Mouse (Mus musculus) lung, embryonic 15.5 days (tissue): ENCODE data around the gene Eepd1. TPM values are rescaled to one million over a fixed set of nuclear protein-coding genes. Genes with fewer than 3 reads are reported as not detected.
A peak's percentile ranks its signal among the peaks of the same experiment; 100 is the strongest.
"Not testable (repeated sequence)": the region's sequence is repeated elsewhere in the genome, so short reads cannot be mapped to it uniquely, and the experiment has no call there.

Experiments
- ATAC-seq: fragments of 200-750 bp; cut with Nextera tagmentation; 2 replicates; pipeline ENCODE4 v1.8.0; 2017; ENCODE audit warnings: moderate number of reproducible peaks, borderline replicate concordance; ENCODE audit not compliant: low FRiP score, low TSS enrichment; ENCODE audit errors: extremely low read depth
- H3K27ac ChIP-seq: fragments of 300-500 bp; sonication (generic); 2 replicates; pipeline ENCODE4 v1.5.1; 2015; ENCODE audit warnings: moderate library complexity, mild to moderate bottlenecking, inconsistent platforms
- H3K27me3 ChIP-seq: fragments of 300-500 bp; sonication (generic); 2 replicates; pipeline ENCODE4 v1.6.1; 2015; ENCODE audit warnings: inconsistent platforms
- H3K36me3 ChIP-seq: fragments of 300-500 bp; sonication (generic); 2 replicates; pipeline ENCODE4 v1.6.1; 2015; ENCODE audit warnings: inconsistent platforms
- H3K4me1 ChIP-seq: fragments of 300-500 bp; sonication (generic); 2 replicates; pipeline ENCODE4 v1.6.1; 2015; ENCODE audit warnings: inconsistent platforms
- H3K4me2 ChIP-seq: fragments of 300-500 bp; sonication (generic); 2 replicates; pipeline ENCODE4 v1.6.1; 2015; ENCODE audit warnings: inconsistent platforms, mild to moderate bottlenecking, moderate library complexity
- H3K4me3 ChIP-seq: fragments of 300-500 bp; sonication (generic); 2 replicates; pipeline ENCODE4 v1.5.1; 2015; ENCODE audit warnings: mild to moderate bottlenecking, inconsistent platforms
- H3K9ac ChIP-seq: fragments of 300-500 bp; sonication (generic); 2 replicates; pipeline ENCODE4 v1.6.1; 2015; ENCODE audit warnings: inconsistent platforms
- H3K9me3 ChIP-seq: fragments of 300-500 bp; sonication (generic); 2 replicates; pipeline ENCODE4 v1.6.1; 2016; ENCODE audit warnings: inconsistent platforms
- WGBS: fragments of 180-500 bp; shearing (Covaris S2); methylation state at CpG from one replicate; pipeline ENCODE4 v1.1.7; 2015; 5-methylcytosine and 5-hydroxymethylcytosine counted together
- polyA plus RNA-seq: library from polyadenylated mRNA; unstranded; fragments of >200 nt; fragmentation: Nextera tagmentation; extraction: Ambion mirVana; gene quantifications from 2 replicates; pipeline ENCODE4 v1.2.1, GENCODE M21; 2015

The Eepd1 gene
- polyA plus RNA-seq: 10.6 and 10.9 TPM in 2 replicates

GRCm38 (mm10) chr9:25481344-25482095 is at the start of gene Eepd1:
Eepd1 (plus strand) TSS chr9:25481547.
- Histone ChIP-seq H3K4me2 (peak within 1 kb of the TSS; percentile 97), H3K36me3 (no peaks in the 10 kb centered on the region), H3K27ac (peak within 1 kb of the TSS; percentile 56), H3K4me3 (peak within 1 kb of the TSS; percentile 73), H3K4me1 (peaks cover 51% of the 10 kb centered on the region), H3K27me3 (no peaks in the 10 kb centered on the region), H3K9me3 (no peaks in the 10 kb centered on the region), H3K9ac (peak within 1 kb of the TSS; percentile 70)
- peak; percentile 96 for ATAC-seq
- WGBS: under 1% methylated on average over 73 of the region's 75 CpGs

GRCm38 (mm10) chr9:25438836-25439235 is 42.5 kb upstream of the Eepd1 start:
- ATAC-seq: no peak
- Histone ChIP-seq H3K4me3 (no peak overlapping the region), H3K27ac (no peak overlapping the region), H3K4me2 (no peak overlapping the region), H3K36me3 (no peaks in the 10 kb centered on the region), H3K4me1 (no peaks in the 10 kb centered on the region), H3K27me3 (no peaks in the 10 kb centered on the region), H3K9ac (no peak overlapping the region), H3K9me3 (no peaks in the 10 kb centered on the region)
- WGBS: 78% methylated on average over 3 of the region's 3 CpGs

- not testable (repeated sequence) for H3K4me3 ChIP-seq, H3K9me3 ChIP-seq, ATAC-seq, H3K36me3 ChIP-seq, H3K4me2 ChIP-seq, H3K9ac ChIP-seq, H3K27ac ChIP-seq, H3K4me1 ChIP-seq, H3K27me3 ChIP-seq
- WGBS: 83% methylated on average over 5 of the region's 5 CpGs
These were observed 41.3 kb upstream of the Eepd1 start for GRCm38 (mm10) chr9:25440046-25440445.

GRCm38 (mm10) chr9:25442041-25442440 is 39.3 kb upstream of the Eepd1 start:
- Histone ChIP-seq H3K4me1 (no peaks in the 10 kb centered on the region), H3K4me3 (no peak overlapping the region), H3K36me3 (no peaks in the 10 kb centered on the region), H3K4me2 (no peak overlapping the region), H3K9ac (no peak overlapping the region), H3K27me3 (no peaks in the 10 kb centered on the region), H3K9me3 (no peaks in the 10 kb centered on the region), H3K27ac (no peak overlapping the region)
- ATAC-seq: no peak

GRCm38 (mm10) chr9:25443029-25443428 is 38.3 kb upstream of the Eepd1 start:
- H3K4me3 ChIP-seq: no peak overlapping the region
- H3K4me1 ChIP-seq: no peaks in the 10 kb centered on the region
- H3K27me3 ChIP-seq: no peaks in the 10 kb centered on the region
- H3K9ac ChIP-seq: no peak overlapping the region
- 72% methylated on average over 3 of the region's 3 CpGs for WGBS
- no peak overlapping the region for H3K27ac ChIP-seq
- H3K36me3 ChIP-seq: no peaks in the 10 kb centered on the region
- H3K4me2 ChIP-seq: no peak overlapping the region
- H3K9me3 ChIP-seq: no peaks in the 10 kb centered on the region
- ATAC-seq: no peak

- H3K9me3 ChIP-seq: no peaks in the 10 kb centered on the region
- H3K4me3 ChIP-seq: no peak overlapping the region
- H3K27me3 ChIP-seq: no peaks in the 10 kb centered on the region
- no peak overlapping the region for H3K27ac ChIP-seq
- H3K4me2 ChIP-seq: no peak overlapping the region
- H3K9ac ChIP-seq: no peak overlapping the region
- ATAC-seq: no peak
- H3K36me3 ChIP-seq: no peaks in the 10 kb centered on the region
- no peaks in the 10 kb centered on the region for H3K4me1 ChIP-seq
These were observed 37.8 kb upstream of the Eepd1 start for GRCm38 (mm10) chr9:25443546-25443945.

- no peak overlapping the region for H3K9ac ChIP-seq
- no peaks in the 10 kb centered on the region for H3K4me1 ChIP-seq
- H3K27me3 ChIP-seq: no peaks in the 10 kb centered on the region
- no peak overlapping the region for H3K27ac ChIP-seq
- WGBS: 47% methylated on average over 4 of the region's 4 CpGs
- no peak overlapping the region for H3K4me2 ChIP-seq
- no peak for ATAC-seq
- no peaks in the 10 kb centered on the region for H3K36me3 ChIP-seq
- H3K9me3 ChIP-seq: no peaks in the 10 kb centered on the region
- no peak overlapping the region for H3K4me3 ChIP-seq
These were observed 31.0 kb upstream of the Eepd1 start for GRCm38 (mm10) chr9:25450394-25450793.

GRCm38 (mm10) chr9:25455027-25455426 is 26.3 kb upstream of the Eepd1 start:
- Histone ChIP-seq H3K9ac (no peak overlapping the region), H3K36me3 (no peaks in the 10 kb centered on the region), H3K27ac (no peak overlapping the region), H3K9me3 (no peaks in the 10 kb centered on the region), H3K4me1 (no peaks in the 10 kb centered on the region), H3K4me2 (no peak overlapping the region), H3K27me3 (no peaks in the 10 kb centered on the region), H3K4me3 (no peak overlapping the region)
- WGBS: 80% methylated on average over 2 of the region's 2 CpGs
- ATAC-seq: no peak

- 55% methylated on average over 10 of the region's 10 CpGs for WGBS
- Histone ChIP-seq H3K27ac (no peak overlapping the region), H3K9me3 (no peaks in the 10 kb centered on the region), H3K27me3 (no peaks in the 10 kb centered on the region), H3K36me3 (no peaks in the 10 kb centered on the region), H3K4me2 (no peak overlapping the region), H3K4me1 (no peaks in the 10 kb centered on the region), H3K9ac (no peak overlapping the region), H3K4me3 (no peak overlapping the region)
- no peak for ATAC-seq
These were observed 20.4 kb upstream of the Eepd1 start for GRCm38 (mm10) chr9:25460835-25461555.

GRCm38 (mm10) chr9:25464305-25464704 is 17.0 kb upstream of the Eepd1 start:
- ATAC-seq: no peak
- Histone ChIP-seq H3K27ac (no peak overlapping the region), H3K9ac (no peak overlapping the region), H3K4me1 (no peaks in the 10 kb centered on the region), H3K27me3 (no peaks in the 10 kb centered on the region), H3K4me2 (no peak overlapping the region), H3K36me3 (no peaks in the 10 kb centered on the region), H3K9me3 (no peaks in the 10 kb centered on the region), H3K4me3 (no peak overlapping the region)
- 71% methylated on average over 1 of the region's 1 CpGs for WGBS

- Histone ChIP-seq H3K27ac (no peak overlapping the region), H3K4me2 (no peak overlapping the region), H3K9me3 (no peaks in the 10 kb centered on the region), H3K36me3 (no peaks in the 10 kb centered on the region), H3K4me1 (peaks cover 31% of the 10 kb centered on the region), H3K27me3 (no peaks in the 10 kb centered on the region), H3K4me3 (no peak overlapping the region), H3K9ac (no peak overlapping the region)
- 83% methylated on average over 7 of the region's 7 CpGs for WGBS
- no peak for ATAC-seq
These were observed 1.8 kb upstream of the Eepd1 start for GRCm38 (mm10) chr9:25479392-25480020.

- Histone ChIP-seq H3K4me3 (no peak overlapping the region), H3K27ac (no peak overlapping the region), H3K27me3 (no peaks in the 10 kb centered on the region), H3K36me3 (no peaks in the 10 kb centered on the region), H3K4me1 (peaks cover 43% of the 10 kb centered on the region), H3K9ac (no peak overlapping the region), H3K9me3 (no peaks in the 10 kb centered on the region), H3K4me2 (peak overlapping the region; percentile 97; the same call in 1 of the 2 replicates)
- no peak for ATAC-seq
- WGBS: 78% methylated on average over 2 of the region's 2 CpGs
These were observed 671 bp upstream of the Eepd1 start for GRCm38 (mm10) chr9:25480676-25481075.
